Mouse (Mus musculus) ZHBTc4 (cell line): ENCODE results near the gene Arhgef38.
A peak's percentile ranks its signal among the peaks of the same experiment; 100 is the strongest.

Experiments
- DNase-seq: peaks from one replicate; pipeline ENCODE4 v3.0.0-alpha.2; 2011; ENCODE audit warnings: low read depth, low spot score

The Arhgef38 gene

DNA sequence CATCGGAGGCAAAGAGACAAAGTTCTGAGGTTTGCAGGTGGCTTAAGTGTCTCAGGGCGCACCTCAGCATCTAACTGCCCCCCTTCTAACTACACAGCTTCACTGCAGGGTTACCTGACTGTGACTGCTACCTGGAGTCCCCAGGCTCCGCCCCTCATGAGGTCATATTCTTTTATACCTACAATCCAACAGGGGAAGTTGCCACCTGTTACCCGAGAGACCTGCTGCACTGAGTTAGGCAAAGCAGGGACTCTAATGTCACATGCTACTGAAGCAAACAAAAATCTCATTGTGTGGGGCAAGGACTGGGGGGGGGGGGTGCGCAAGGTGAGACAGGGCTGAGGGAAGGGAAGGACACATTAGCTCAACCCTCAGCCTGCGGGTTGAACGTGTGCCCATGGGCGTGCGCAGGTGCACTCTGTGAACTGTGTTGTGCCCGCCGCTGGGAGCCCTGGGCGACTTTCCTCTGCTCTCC is at the start of gene Arhgef38:
Gene Arhgef38 (minus strand): TSS at position 129 of the 475 bp plus-strand sequence.
- DNase-seq = peak; percentile 20

GRCm38 (mm10) chr3:133271887-133272286 is 37.1 kb upstream of the Arhgef38 start:
- DNase-seq = peak; percentile 77

GRCm38 (mm10) chr3:133258860-133259259 is 24.1 kb upstream of the Arhgef38 start:
- DNase-seq = no peak

DNA sequence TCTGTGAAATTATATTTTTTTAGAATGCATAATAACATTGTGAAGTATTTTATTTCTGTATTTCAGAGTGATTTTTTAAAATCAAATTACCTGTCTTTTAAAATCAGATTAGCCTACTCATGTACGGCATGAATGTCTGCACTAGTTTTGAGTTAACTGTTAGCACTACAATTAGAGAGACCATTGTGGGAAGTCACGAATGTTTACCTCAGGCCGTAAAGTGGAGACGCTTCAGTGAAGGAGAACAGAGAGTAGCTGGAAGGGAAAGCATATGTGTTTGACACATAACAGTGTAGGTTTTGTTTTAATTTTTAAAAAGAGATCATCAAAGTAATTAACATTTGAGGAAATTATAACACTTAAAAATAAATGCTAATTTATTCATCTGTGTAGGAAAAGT is 21.1 kb upstream of the Arhgef38 start:
- DNase-seq = no peak

GRCm38 (mm10) chr3:133244027-133244426 is 9.3 kb upstream of the Arhgef38 start:
- DNase-seq = no peak

- no peak for DNase-seq
These were observed 7.2 kb upstream of the Arhgef38 start for GRCm38 (mm10) chr3:133241916-133242315.

DNA sequence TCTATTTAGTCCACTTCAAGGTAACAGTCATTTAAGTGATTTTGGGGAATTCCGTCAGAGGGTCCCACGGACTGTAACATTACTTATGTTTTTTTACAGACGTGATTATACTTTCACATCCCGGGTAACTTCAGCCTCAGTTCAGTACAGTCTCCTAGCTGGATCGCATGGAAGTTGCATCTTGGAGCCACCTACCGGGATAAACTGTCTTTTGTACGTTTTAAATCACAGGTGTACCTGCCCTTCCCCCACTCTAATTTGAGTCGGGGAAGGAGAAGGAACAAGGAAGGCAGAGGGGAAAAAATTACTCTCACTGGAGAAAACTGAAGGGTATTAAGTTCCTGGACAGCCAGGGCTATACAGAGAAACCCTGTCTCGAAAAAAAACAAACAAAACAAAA is 756 bp downstream of the Arhgef38 start:
- DNase-seq = no peak

DNA sequence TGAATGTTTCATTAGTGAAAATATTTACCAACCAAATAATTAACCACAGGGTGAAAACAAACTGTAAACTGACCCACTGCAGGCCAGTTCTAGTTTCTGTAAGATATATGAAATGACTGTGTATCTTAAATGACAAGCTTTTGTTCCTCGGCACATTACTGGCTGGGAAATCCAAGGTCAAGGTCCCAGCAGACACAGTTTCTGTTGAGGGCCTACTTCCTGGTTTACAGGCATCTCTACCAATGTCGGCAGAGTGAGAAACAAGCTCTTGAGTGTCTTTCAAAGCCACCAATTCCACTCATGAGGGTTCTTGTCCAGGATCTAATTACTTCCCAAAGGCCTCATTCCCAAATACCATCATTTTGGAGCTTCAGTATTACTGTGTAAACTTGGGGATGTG is 4.3 kb downstream of the Arhgef38 start:
- no peak for DNase-seq

- DNase-seq = no peak
These were observed 5.2 kb downstream of the Arhgef38 start for GRCm38 (mm10) chr3:133229594-133229993.

GRCm38 (mm10) chr3:133227258-133228012 is 7.3 kb downstream of the Arhgef38 start:
- no peak for DNase-seq

DNA sequence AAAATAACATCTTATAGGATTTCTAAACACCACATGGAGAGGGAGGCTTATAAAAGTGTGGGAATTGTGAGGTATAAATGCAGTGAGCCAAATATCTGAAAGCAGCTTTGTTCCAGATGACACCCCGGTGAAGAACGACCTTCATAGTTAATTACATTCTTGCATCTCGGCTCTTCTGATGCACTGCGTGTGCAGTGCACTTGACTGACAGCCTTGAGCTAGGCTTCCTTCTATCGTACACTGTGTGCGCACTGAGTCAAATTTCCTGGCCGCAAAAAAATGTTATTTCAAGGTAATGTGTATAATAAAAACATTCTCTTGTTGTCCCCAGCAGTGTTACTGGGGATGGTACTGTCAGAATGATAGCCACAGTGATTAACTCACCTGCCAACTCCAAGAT is 16.2 kb downstream of the Arhgef38 start:
- DNase-seq = no peak

DNA sequence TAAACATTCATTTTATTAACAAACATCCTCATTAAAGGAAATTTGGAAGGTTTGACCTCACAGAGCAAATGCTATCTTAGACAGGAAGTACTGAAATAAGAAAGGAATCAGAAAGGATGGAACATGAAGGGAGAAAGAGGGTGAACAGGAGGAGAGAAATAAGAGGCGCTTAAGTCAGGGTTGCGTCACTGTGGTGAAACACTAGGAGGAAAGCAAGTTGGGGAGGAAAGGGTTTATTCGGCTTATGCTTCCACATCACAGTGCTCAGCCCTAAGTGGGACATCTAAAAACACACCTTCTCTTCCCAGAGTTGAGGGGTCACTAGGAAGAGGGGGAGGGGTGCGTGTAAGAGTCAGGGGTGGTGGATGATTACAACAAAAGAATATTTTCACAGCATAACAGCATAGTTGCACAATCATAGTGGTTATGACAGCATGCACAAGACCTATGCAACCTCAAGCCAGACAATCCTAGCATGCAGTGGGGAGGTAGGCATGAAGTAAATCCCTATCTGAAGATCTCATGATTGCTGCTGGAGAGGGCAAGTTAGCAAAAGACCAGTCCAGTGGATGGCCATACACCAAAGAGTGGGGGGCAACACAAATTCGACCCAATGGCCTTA is 19.4 kb downstream of the Arhgef38 start:
- DNase-seq = no peak

DNA sequence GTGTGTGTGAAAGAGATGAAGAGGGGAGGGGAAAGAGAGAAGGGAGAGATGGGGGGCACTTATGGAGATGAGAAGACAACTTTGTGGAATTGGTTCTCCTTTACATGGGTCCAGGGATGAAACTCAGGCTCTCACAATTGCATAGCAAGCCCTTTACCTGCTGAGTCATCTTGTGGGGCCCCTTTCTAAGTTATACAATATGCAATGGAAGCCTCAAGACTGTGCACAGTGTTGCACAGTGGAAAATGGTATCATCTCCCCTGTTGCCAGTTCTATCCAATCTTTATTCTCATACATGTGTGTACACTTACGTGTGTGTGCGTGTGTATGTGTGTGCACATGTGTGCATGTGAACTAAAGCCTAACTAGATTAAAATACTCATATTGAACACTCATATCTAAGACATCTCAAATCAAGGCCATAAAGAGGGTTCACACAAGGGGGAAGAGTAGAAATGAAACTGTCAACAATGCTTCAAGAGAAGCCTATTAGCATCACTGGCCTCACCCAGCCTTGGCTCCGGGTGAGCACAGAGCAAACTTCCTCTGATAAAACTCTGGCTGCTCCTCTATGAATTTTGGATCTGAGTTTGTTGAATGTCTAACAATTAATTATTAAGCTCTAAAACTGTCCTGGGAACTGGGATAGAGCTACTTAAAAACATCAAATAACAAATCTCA is 21.2 kb downstream of the Arhgef38 start:
- DNase-seq = no peak

DNA sequence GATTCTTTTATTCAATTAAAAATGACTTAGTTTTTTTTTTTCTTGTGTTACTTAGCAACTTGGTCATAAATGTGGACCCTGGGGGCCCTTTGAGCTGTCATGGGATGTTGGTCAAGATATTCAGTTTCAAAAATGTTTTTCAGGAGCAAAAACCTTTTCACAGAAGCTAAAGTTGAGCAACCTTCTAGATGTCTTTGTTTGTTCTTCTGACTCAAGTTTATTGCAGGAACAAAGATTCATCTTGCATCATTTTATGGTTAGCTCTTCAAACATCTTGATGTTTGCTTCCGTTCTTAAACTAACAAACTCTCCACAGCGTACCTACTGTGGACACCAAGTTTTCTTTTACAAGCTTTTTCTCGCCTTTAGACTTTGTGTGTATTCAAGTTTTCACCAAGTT is 23.4 kb downstream of the Arhgef38 start:
- DNase-seq = no peak

DNA sequence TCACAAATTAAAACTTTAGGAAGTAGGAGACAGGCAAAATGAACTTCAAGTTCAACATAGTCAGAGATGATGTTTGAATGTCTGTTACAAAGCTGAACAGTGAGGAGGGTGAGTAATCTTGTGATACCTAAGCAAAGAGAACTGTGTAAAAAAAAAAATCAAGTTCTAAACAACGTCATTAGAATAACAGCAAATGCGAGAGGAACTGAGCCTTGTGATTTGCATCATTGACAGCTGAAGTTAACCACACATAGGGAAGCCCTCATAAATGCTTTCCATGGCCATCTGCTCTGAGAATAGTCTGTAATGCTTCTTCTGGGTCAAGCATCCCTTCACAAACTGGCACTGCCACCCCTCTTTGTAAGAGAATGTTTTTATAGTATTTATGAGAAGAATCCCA is 31.0 kb downstream of the Arhgef38 start:
- no peak for DNase-seq

GRCm38 (mm10) chr3:133202171-133202570 is 32.6 kb downstream of the Arhgef38 start:
- DNase-seq = peak; percentile 76

DNA sequence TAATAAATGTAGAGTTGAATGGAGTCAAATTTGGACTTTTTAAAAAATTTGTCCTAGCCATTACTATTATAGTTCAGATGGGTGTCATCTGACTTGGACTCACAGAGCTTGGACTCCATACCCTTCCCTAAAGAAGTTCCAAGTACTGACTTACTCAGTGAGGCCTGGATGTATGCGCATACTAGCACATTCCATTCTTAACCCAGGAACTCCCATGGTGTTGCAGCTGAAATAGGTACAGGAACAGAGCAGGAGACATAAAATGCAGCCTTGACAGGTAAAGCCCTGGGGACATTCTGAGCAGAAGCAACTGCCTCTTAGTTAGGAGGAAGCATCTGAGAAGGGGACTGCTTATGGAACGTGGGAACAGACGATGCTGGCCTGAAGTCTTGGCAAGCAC is 45.8 kb downstream of the Arhgef38 start:
- DNase-seq = peak; percentile 52

DNA sequence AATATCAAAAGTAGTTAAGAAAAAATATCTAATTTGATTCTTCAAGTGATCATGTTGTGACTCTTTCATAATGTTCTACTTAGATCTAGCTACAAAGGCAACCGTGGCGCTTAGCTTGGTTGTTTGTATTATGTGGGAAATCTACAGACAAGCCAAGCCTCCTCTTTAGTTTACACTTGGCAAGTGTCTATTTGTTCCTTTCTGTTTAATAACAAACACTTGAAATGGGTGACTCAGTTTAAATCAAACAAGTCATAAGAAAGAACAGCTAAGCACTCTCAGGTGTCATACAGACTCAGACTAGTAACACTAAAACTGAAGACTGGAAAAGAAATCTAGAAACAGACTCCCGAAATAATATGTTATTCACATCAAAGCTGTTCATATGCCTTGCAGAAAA is 47.2 kb downstream of the Arhgef38 start:
- no peak for DNase-seq

- DNase-seq = no peak
These were observed 58.6 kb downstream of the Arhgef38 start for GRCm38 (mm10) chr3:133176033-133176750.

GRCm38 (mm10) chr3:133172291-133172690 is 62.5 kb downstream of the Arhgef38 start:
- no peak for DNase-seq

DNA sequence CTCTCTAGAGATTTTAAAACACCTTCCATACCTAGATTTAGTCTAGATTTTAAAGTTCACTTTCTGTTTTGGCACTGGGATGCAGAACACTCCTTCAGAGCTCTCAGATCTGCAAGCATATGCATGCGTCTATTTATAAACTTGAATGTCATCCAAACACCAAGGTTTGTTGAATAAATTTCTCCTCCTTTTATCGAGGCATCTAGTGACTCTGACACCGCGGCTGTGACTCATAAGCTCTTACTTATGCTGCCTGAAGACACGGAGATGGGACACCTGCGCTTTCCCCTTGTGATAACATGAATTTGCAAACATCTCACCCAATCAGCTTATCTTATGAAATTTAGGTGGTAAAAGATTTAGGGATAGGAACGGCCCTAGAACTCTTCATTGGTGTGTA is 65.0 kb downstream of the Arhgef38 start:
- DNase-seq = no peak

GRCm38 (mm10) chr3:133167550-133167949 is 67.2 kb downstream of the Arhgef38 start:
- no peak for DNase-seq
